Comparison of ENCODE assay signal across 26 mouse cellular contexts in genomic region chr4:124621406-124621805, GRCm38 (mm10). TPM values are rescaled to one million over a fixed set of nuclear protein-coding genes. Genes with fewer than 3 reads are reported as not detected.
DNase-seq lines count a peak whose midpoint lies in the region; ATAC-seq and TF ChIP-seq lines count a peak whose summit lies in the region.
"Had no signal": no experiment of that assay in that cellular context is flagged by ENCODE, and none has a peak within 500 bp of the region (broad histone marks: within the 10 kb centered on the region; RNA-seq: fewer than 3 reads in every experiment).

No protein-coding gene starts in this region.

- H3K27me3 ChIP-seq in forebrain, embryonic 14.5 days (replicated peaks; ENCODE audit: control insufficient read depth, insufficient read depth, low read length): no peaks in the 10 kb centered on the region
- peaks cover 20% of the 10 kb centered on the region for H3K27me3 ChIP-seq in forebrain, embryonic 12.5 days
- 0 out of 2 replicates have a peak, but pooled peaks cover 2% of the 10 kb centered on the region for H3K27me3 ChIP-seq in midbrain, embryonic 16.5 days (ENCODE audit: control insufficient read depth, insufficient read depth, low read depth, low read length)
- H3K27me3 ChIP-seq in midbrain, embryonic 11.5 days (ENCODE audit: control insufficient read depth, insufficient read depth, low read length): peaks cover 2% of the 10 kb centered on the region; the same call in 1 of the 2 replicates
- no peaks in the 10 kb centered on the region for H3K27me3 ChIP-seq in forebrain, postnatal 0 days (ENCODE audit: insufficient read depth, low read length)

- no peak for TF ChIP-seq CTCF in layer of hippocampus, adult 2 months (conservative IDR thresholded peaks at IDR 0.05)
- no peak for TF ChIP-seq CTCF in forebrain, postnatal 0 days (IDR thresholded peaks at IDR 0.05; ENCODE audit: low read depth)

- H3K4me1 ChIP-seq in forebrain, embryonic 14.5 days (ENCODE audit: control insufficient read depth, insufficient read depth, low read length): peaks cover 15% of the 10 kb centered on the region
- peaks cover 32% of the 10 kb centered on the region for H3K4me1 ChIP-seq in forebrain, embryonic 12.5 days
- H3K4me1 ChIP-seq in midbrain, embryonic 16.5 days (ENCODE audit: control insufficient read depth, insufficient read depth, low read length): peaks cover 18% of the 10 kb centered on the region
- H3K4me1 ChIP-seq in midbrain, embryonic 11.5 days (ENCODE audit: control insufficient read depth, insufficient read depth, low read length): peaks cover 25% of the 10 kb centered on the region
- H3K4me1 ChIP-seq in forebrain, postnatal 0 days (ENCODE audit: insufficient read depth): peaks cover 9% of the 10 kb centered on the region

- H3K27ac ChIP-seq in forebrain, embryonic 14.5 days (ENCODE audit: low read depth, low read length): no peak overlapping the region
- H3K27ac ChIP-seq in forebrain, embryonic 12.5 days: no peak overlapping the region
- peak overlapping the region; percentile 52 for H3K27ac ChIP-seq in layer of hippocampus, adult 2 months
- no peak overlapping the region for H3K27ac ChIP-seq in midbrain, embryonic 16.5 days (ENCODE audit: low read length)
- H3K27ac ChIP-seq in midbrain, embryonic 11.5 days (ENCODE audit: low read depth, low read length): no peak overlapping the region
- H3K27ac ChIP-seq in forebrain, postnatal 0 days (ENCODE audit: low read depth, low read length): 0 out of 2 replicates have a peak overlapping the region, but pooled peaks have one; percentile 40
- H3K27ac ChIP-seq: embryonic facial prominence, embryonic 13.5 days; heart, embryonic 13.5 days; hindbrain, embryonic 12.5 days; hindbrain, postnatal 0 days had no signal

- ATAC-seq in forebrain, embryonic 14.5 days: peak; percentile 65
- no peak for ATAC-seq in forebrain, embryonic 12.5 days (ENCODE audit: low FRiP score)
- ATAC-seq in midbrain, embryonic 16.5 days: peak; percentile 13; the same call in 1 of the 2 replicates
- no peak for ATAC-seq in midbrain, embryonic 11.5 days (ENCODE audit: low FRiP score)
- ATAC-seq in forebrain, postnatal 0 days: peak; percentile 58; the same call in 1 of the 2 replicates
- ATAC-seq: hindbrain, postnatal 0 days; Patski had no signal

- H3K4me3 ChIP-seq in forebrain, embryonic 14.5 days (ENCODE audit: low read depth, low read length): no peak overlapping the region
- H3K4me3 ChIP-seq in forebrain, embryonic 12.5 days (replicated peaks): no peak overlapping the region
- no peak overlapping the region for H3K4me3 ChIP-seq in layer of hippocampus, adult 2 months
- H3K4me3 ChIP-seq in midbrain, embryonic 16.5 days (ENCODE audit: low read depth, low read length): no peak overlapping the region
- H3K4me3 ChIP-seq in midbrain, embryonic 11.5 days (ENCODE audit: low read depth, low read length): no peak overlapping the region
- H3K4me3 ChIP-seq in forebrain, postnatal 0 days (ENCODE audit: low read depth, low read length): no peak overlapping the region
- H3K4me3 ChIP-seq: embryonic facial prominence, embryonic 13.5 days; heart, embryonic 13.5 days; hindbrain, embryonic 12.5 days had no signal

- peak; percentile 43 for DNase-seq in forebrain, embryonic 14.5 days (ENCODE audit: low spot score)
- DNase-seq in layer of hippocampus, adult 2 months (ENCODE audit: low spot score in 2 of 2): no peak
- no peak for DNase-seq in layer of hippocampus, adult 11-12 months (ENCODE audit: low spot score)
- no peak for DNase-seq in midbrain, embryonic 11.5 days (ENCODE audit: low spot score, missing footprints)
- no peak for DNase-seq in forebrain, postnatal 0 days
- DNase-seq in ovary, postnatal 36 days (ENCODE audit: low spot score): no peak
- DNase-seq: adrenal gland, adult 8-10 months; adrenal gland, postnatal 36 days; cerebellum, adult 11 months; cerebellum, adult 8-10 months; cerebellum, postnatal 25 days; gastrocnemius, postnatal 25 days; heart, adult 11 months; heart, postnatal 36 days; kidney, adult 11 months had no signal

- WGBS in forebrain, embryonic 14.5 days: 43% methylated on average over 11 of the region's 11 CpGs
- 65% methylated on average over 11 of the region's 11 CpGs for WGBS in forebrain, embryonic 12.5 days
- 53% methylated on average over 11 of the region's 11 CpGs for WGBS in midbrain, embryonic 16.5 days
- WGBS in midbrain, embryonic 11.5 days: 80% methylated on average over 11 of the region's 11 CpGs
- 35% methylated on average over 11 of the region's 11 CpGs for WGBS in forebrain, postnatal 0 days

- H3K9ac ChIP-seq in forebrain, embryonic 14.5 days (ENCODE audit: low read length): no peak overlapping the region
- no peak overlapping the region for H3K9ac ChIP-seq in forebrain, embryonic 12.5 days
- H3K9ac ChIP-seq in midbrain, embryonic 16.5 days (ENCODE audit: low read depth, low read length): no peak overlapping the region
- H3K9ac ChIP-seq in midbrain, embryonic 11.5 days (ENCODE audit: low read length): no peak overlapping the region
- H3K9ac ChIP-seq in forebrain, postnatal 0 days: no peak overlapping the region
- H3K9ac ChIP-seq: embryonic facial prominence, embryonic 13.5 days; heart, embryonic 13.5 days; hindbrain, embryonic 12.5 days had no signal

- no peaks in the 10 kb centered on the region for H3K9me3 ChIP-seq in forebrain, embryonic 14.5 days (replicated peaks; ENCODE audit: control insufficient read depth, low read length)
- no peaks in the 10 kb centered on the region for H3K9me3 ChIP-seq in forebrain, embryonic 12.5 days
- no peaks in the 10 kb centered on the region for H3K9me3 ChIP-seq in midbrain, embryonic 16.5 days (replicated peaks; ENCODE audit: control insufficient read depth, low read length, poor library complexity, severe bottlenecking)
- H3K9me3 ChIP-seq in midbrain, embryonic 11.5 days (ENCODE audit: control insufficient read depth, low read length): no peaks in the 10 kb centered on the region
- H3K9me3 ChIP-seq in forebrain, postnatal 0 days (ENCODE audit: low read length): no peaks in the 10 kb centered on the region
- H3K9me3 ChIP-seq: embryonic facial prominence, embryonic 13.5 days; heart, embryonic 13.5 days; hindbrain, embryonic 12.5 days had no signal

- no peak overlapping the region for H3K4me2 ChIP-seq in forebrain, embryonic 14.5 days (ENCODE audit: low read length)
- H3K4me2 ChIP-seq in forebrain, embryonic 12.5 days: no peak overlapping the region
- no peak overlapping the region for H3K4me2 ChIP-seq in midbrain, embryonic 16.5 days (ENCODE audit: low read length)
- H3K4me2 ChIP-seq in midbrain, embryonic 11.5 days: no peak overlapping the region
- H3K4me2 ChIP-seq in forebrain, postnatal 0 days (ENCODE audit: low read depth): no peak overlapping the region
- H3K4me2 ChIP-seq: embryonic facial prominence, embryonic 13.5 days; heart, embryonic 13.5 days; hindbrain, embryonic 12.5 days had no signal

- no peaks in the 10 kb centered on the region for H3K36me3 ChIP-seq in forebrain, embryonic 14.5 days (ENCODE audit: control insufficient read depth, insufficient read depth, low read length)
- no peaks in the 10 kb centered on the region for H3K36me3 ChIP-seq in forebrain, embryonic 12.5 days (replicated peaks)
- no peaks in the 10 kb centered on the region for H3K36me3 ChIP-seq in midbrain, embryonic 16.5 days (ENCODE audit: control insufficient read depth, insufficient read depth, low read length)
- H3K36me3 ChIP-seq in midbrain, embryonic 11.5 days (ENCODE audit: control insufficient read depth, insufficient read depth, low read length): no peaks in the 10 kb centered on the region
- no peaks in the 10 kb centered on the region for H3K36me3 ChIP-seq in forebrain, postnatal 0 days (ENCODE audit: insufficient read depth)
- H3K36me3 ChIP-seq: embryonic facial prominence, embryonic 13.5 days; heart, embryonic 13.5 days; hindbrain, embryonic 12.5 days had no signal

RNA-seq across cellular contexts. Expression of gene 3100002H09Rik, which starts 10.8 kb away (rescaled TPM):
- polyA plus RNA-seq in forebrain, embryonic 14.5 days (2014; fragmentation: Nextera tagmentation; extraction: Ambion mirVana): not detected in 2 replicates
- polyA plus RNA-seq in forebrain, embryonic 12.5 days (2016; fragmentation: Nextera tagmentation; extraction: Ambion mirVana): 0.47 and 0.74 TPM in 2 replicates
- total RNA-seq in layer of hippocampus, adult 2 months (2021): 1 to 10 TPM in 1 of 2 experiments, under 1 TPM in 1; 0.98 to 2.3 TPM
- polyA plus RNA-seq in midbrain, embryonic 16.5 days (2015; fragmentation: Nextera tagmentation; extraction: Ambion mirVana): 1.1 and 1.5 TPM in 2 replicates
- 0.16 TPM in 1 of 2 replicates, not detected in the other for polyA plus RNA-seq in midbrain, embryonic 11.5 days (2014; fragmentation: Nextera tagmentation; extraction: Ambion mirVana)
- 0.23 TPM in 1 of 2 replicates, not detected in the other for total RNA-seq in forebrain, postnatal 0 days (2014; rRNA removed)
- 0.18 TPM in 1 of 2 replicates, not detected in the other for polyA plus RNA-seq in forebrain, postnatal 0 days (2015; fragmentation: Nextera tagmentation; extraction: Ambion mirVana)
- total RNA-seq: adrenal gland, adult 8-10 months; adrenal gland, postnatal 36 days; gastrocnemius, adult 18-20 months; gastrocnemius, postnatal 25 days; heart, postnatal 36 days had no signal
- polyA plus RNA-seq: C2C12; embryonic facial prominence, embryonic 13.5 days; heart, postnatal 0 days; intestine, embryonic 14.5 days; Patski had no signal

RNA-seq across cellular contexts. Expression of gene Pou3f1, which starts 35.2 kb away (rescaled TPM):
- 14.8 and 15.3 TPM in 2 replicates for polyA plus RNA-seq in forebrain, embryonic 14.5 days (2014; fragmentation: Nextera tagmentation; extraction: Ambion mirVana)
- 16.0 and 21.6 TPM in 2 replicates for polyA plus RNA-seq in forebrain, embryonic 12.5 days (2016; fragmentation: Nextera tagmentation; extraction: Ambion mirVana)
- total RNA-seq in layer of hippocampus, adult 2 months (2021): 10 to 100 TPM; 40.5 to 40.7 TPM
- 12.3 and 14.4 TPM in 2 replicates for polyA plus RNA-seq in midbrain, embryonic 16.5 days (2015; fragmentation: Nextera tagmentation; extraction: Ambion mirVana)
- 19.2 and 20.5 TPM in 2 replicates for polyA plus RNA-seq in midbrain, embryonic 11.5 days (2014; fragmentation: Nextera tagmentation; extraction: Ambion mirVana)
- 19.7 and 30.5 TPM in 2 replicates for total RNA-seq in forebrain, postnatal 0 days (2014; rRNA removed)
- 20.2 and 31.1 TPM in 2 replicates for polyA plus RNA-seq in forebrain, postnatal 0 days (2015; fragmentation: Nextera tagmentation; extraction: Ambion mirVana)

Comparison
In these comparisons a context has a peak if more than half of its experiments do, and no peak if none do; other contexts are left out.
1. ATAC-seq: peak in forebrain, embryonic 14.5 days (single experiment), midbrain, embryonic 16.5 days (single experiment) and forebrain, postnatal 0 days (single experiment); none in forebrain, embryonic 12.5 days (single experiment) and midbrain, embryonic 11.5 days (single experiment).
2. H3K27ac ChIP-seq: peak in layer of hippocampus, adult 2 months (single experiment) and forebrain, postnatal 0 days (single experiment); none in forebrain, embryonic 14.5 days (single experiment), forebrain, embryonic 12.5 days (single experiment), midbrain, embryonic 16.5 days (single experiment) and midbrain, embryonic 11.5 days (single experiment).